In genomic region chr7:118488060-118488664, GRCm38 (mm10) we compare ENCODE assay signal across 10 mouse cellular contexts. TPM values are rescaled to one million over a fixed set of nuclear protein-coding genes. Genes with fewer than 3 reads are reported as not detected.
DNase-seq lines count a peak whose midpoint lies in the region; ATAC-seq and TF ChIP-seq lines count a peak whose summit lies in the region.
"Had no signal": no experiment of that assay in that cellular context is flagged by ENCODE, and none has a peak within 500 bp of the region (broad histone marks: within the 10 kb centered on the region; RNA-seq: fewer than 3 reads in every experiment).

No protein-coding gene starts in this region.

- H3K36me3 ChIP-seq in liver, adult 2 months (ENCODE audit: control insufficient read depth, insufficient read depth, low read length), result no peaks in the 10 kb centered on the region; the same call in 1 of the 2 replicates
- no peaks in the 10 kb centered on the region; the same call in 1 of the 2 replicates for H3K36me3 ChIP-seq in intestine, embryonic 15.5 days
- H3K36me3 ChIP-seq in small intestine, adult 2 months (ENCODE audit: control insufficient read depth, insufficient read depth, low read length), result peaks cover 18% of the 10 kb centered on the region

- peaks cover 9% of the 10 kb centered on the region for H3K4me1 ChIP-seq in liver, adult 2 months (ENCODE audit: control insufficient read depth, insufficient read depth, low read length)
- peaks cover 31% of the 10 kb centered on the region for H3K4me1 ChIP-seq in intestine, embryonic 15.5 days (replicated peaks)
- peaks cover 30% of the 10 kb centered on the region for H3K4me1 ChIP-seq in small intestine, adult 2 months (ENCODE audit: control insufficient read depth, insufficient read depth, insufficient read length, low read length)

- intact Hi-C loops in gastrocnemius, adult 2 months (cut with DNase I), result no loop called here
- intact Hi-C loops in left cerebral cortex, postnatal 25 days (cut with DNase I), result no loop called here

- peak overlapping the region; percentile 81 for H3K4me2 ChIP-seq in intestine, embryonic 15.5 days (replicated peaks)

- WGBS in liver, adult 2 months, result 55% methylated on average over 8 of the region's 8 CpGs
- WGBS in intestine, embryonic 15.5 days, result 28% methylated on average over 8 of the region's 8 CpGs
- WGBS in small intestine, adult 2 months, result 13% methylated on average over 8 of the region's 8 CpGs

- no peak for DNase-seq in gastrocnemius, adult 2 months
- no peak for DNase-seq in gastrocnemius, postnatal 10 days
- peak; percentile 23 for DNase-seq in liver, adult 2 months (ENCODE audit: extremely low read depth, low read depth, low spot score)
- no peak for DNase-seq in liver
- DNase-seq in left cerebral cortex, postnatal 25 days (ENCODE audit: low spot score in 2 of 2), result no peak
- DNase-seq: gastrocnemius, postnatal 25 days; layer of hippocampus, postnatal 36 days had no signal

- H3K79me2 ChIP-seq in liver, adult 2 months (ENCODE audit: control insufficient read depth, insufficient read depth, low read length), result 0 out of 2 replicates have a peak, but pooled peaks cover 4% of the 10 kb centered on the region

- no peak for TF ChIP-seq POLR2A in liver, adult 2 months (IDR thresholded peaks at IDR 0.05; ENCODE audit: extremely low read depth, insufficient read depth, low read length)
- TF ChIP-seq POLR2A in small intestine, adult 2 months (IDR thresholded peaks at IDR 0.05; ENCODE audit: low read depth, low read length), result no peak

- H3K27ac ChIP-seq in gastrocnemius, adult 2 months, result peak overlapping the region; percentile 96
- no peak overlapping the region for H3K27ac ChIP-seq in liver, adult 2 months (replicated peaks; ENCODE audit: insufficient read depth, low read depth, low read length)
- no peak overlapping the region for H3K27ac ChIP-seq in intestine, embryonic 15.5 days
- H3K27ac ChIP-seq in small intestine, adult 2 months (ENCODE audit: insufficient read depth, low read depth, low read length), result peak overlapping the region; percentile 17; the same call in 1 of the 2 replicates

- no peak overlapping the region for H3K9ac ChIP-seq in liver, adult 2 months (ENCODE audit: low read depth, low read length)
- peak overlapping the region; percentile 5; the same call in 1 of the 2 replicates for H3K9ac ChIP-seq in intestine, embryonic 15.5 days

- ATAC-seq in intestine, embryonic 15.5 days, result no peak
- no peak for ATAC-seq in activated CD4-positive, CD25-positive, alpha-beta regulatory T cell, adult 4 months

- TF ChIP-seq CTCF in gastrocnemius, adult 2 months (IDR thresholded peaks at IDR 0.05), result no peak; the same call in 1 of the 2 replicates
- no peak for TF ChIP-seq CTCF in liver, adult 2 months (IDR thresholded peaks at IDR 0.05; ENCODE audit: low read depth, low read length)
- TF ChIP-seq CTCF in small intestine, adult 2 months (IDR thresholded peaks at IDR 0.05; ENCODE audit: extremely low read depth, insufficient read length, insufficient replicate concordance, low read depth, low read length), result 0 out of 2 replicates have a peak, but pooled peaks have one; percentile 4

- peak overlapping the region; percentile 94 for H3K4me3 ChIP-seq in gastrocnemius, adult 2 months
- peak overlapping the region; percentile 9; the same call in 1 of the 2 replicates for H3K4me3 ChIP-seq in liver, adult 2 months (ENCODE audit: insufficient read depth, low read depth, low read length)
- H3K4me3 ChIP-seq in intestine, embryonic 15.5 days (replicated peaks), result no peak overlapping the region
- H3K4me3 ChIP-seq in small intestine, adult 2 months (ENCODE audit: low read depth, low read length), result peak overlapping the region; percentile 28

- no peaks in the 10 kb centered on the region for H3K9me3 ChIP-seq in intestine, embryonic 15.5 days

- H3K27me3 ChIP-seq in liver, adult 2 months (ENCODE audit: control insufficient read depth, insufficient read depth, low read length), result 0 out of 2 replicates have a peak, but pooled peaks cover 4% of the 10 kb centered on the region
- no peaks in the 10 kb centered on the region for H3K27me3 ChIP-seq in intestine, embryonic 15.5 days (replicated peaks)
- no peaks in the 10 kb centered on the region for H3K27me3 ChIP-seq in small intestine, adult 2 months (ENCODE audit: control insufficient read depth, insufficient read depth, low read length)

RNA-seq across cellular contexts. Expression of gene Itpripl2, which starts 3.6 kb away (rescaled TPM):
- total RNA-seq in gastrocnemius, adult 2 months (2021), result 1 to 10 TPM; 6.3 to 9.9 TPM
- total RNA-seq in gastrocnemius, postnatal 10 days (2021), result 10 to 100 TPM; 21.3 to 29.2 TPM
- 3.5 and 4.2 TPM in 2 replicates for total RNA-seq in liver, adult 2 months (2014; rRNA removed)
- 0.98 and 1.6 TPM in 2 replicates for polyA plus RNA-seq in liver, adult 2 months (2012; rRNA removed)
- 5.3 and 5.5 TPM in 2 replicates for polyA plus RNA-seq in intestine, embryonic 15.5 days (2015; fragmentation: Nextera tagmentation; extraction: Ambion mirVana)
- 12.4 and 31.6 TPM in 2 replicates for polyA plus RNA-seq in small intestine, adult 2 months (2012; rRNA removed)
- under 1 TPM; 0.25 to 0.32 TPM for polyA plus RNA-seq in activated CD4-positive, CD25-positive, alpha-beta regulatory T cell, adult 4 months (2017; shearing (Covaris generic))
- total RNA-seq in left cerebral cortex, postnatal 25 days (2021), result 1 to 10 TPM; 3.3 to 3.4 TPM

RNA-seq across cellular contexts. Expression of gene Syt17, which starts 40.1 kb away (rescaled TPM):
- total RNA-seq in gastrocnemius, adult 2 months (2021), result under 1 TPM; 0.41 to 0.61 TPM
- total RNA-seq in gastrocnemius, postnatal 10 days (2021), result 1 to 10 TPM; 1.4 to 2.2 TPM
- not detected in 2 replicates for total RNA-seq in liver, adult 2 months (2014; rRNA removed)
- not detected in 2 replicates for polyA plus RNA-seq in liver, adult 2 months (2012; rRNA removed)
- polyA plus RNA-seq in intestine, embryonic 15.5 days (2015; fragmentation: Nextera tagmentation; extraction: Ambion mirVana), result 6.5 and 7.0 TPM in 2 replicates
- polyA plus RNA-seq in small intestine, adult 2 months (2012; rRNA removed), result 1.7 and 2.9 TPM in 2 replicates
- polyA plus RNA-seq in activated CD4-positive, CD25-positive, alpha-beta regulatory T cell, adult 4 months (2017; shearing (Covaris generic)), result under 1 TPM in 1 of 2 experiments, not detected in 1; 0.24 TPM
- 10 to 100 TPM; 61.6 to 73.9 TPM for total RNA-seq in left cerebral cortex, postnatal 25 days (2021)

RNA-seq across cellular contexts. Expression of gene Coq7, which starts 45.0 kb away (rescaled TPM):
- 10 to 100 TPM; 46.0 to 75.6 TPM for total RNA-seq in gastrocnemius, adult 2 months (2021)
- 10 to 100 TPM; 61.9 to 80.5 TPM for total RNA-seq in gastrocnemius, postnatal 10 days (2021)
- total RNA-seq in liver, adult 2 months (2014; rRNA removed), result 40.1 and 51.7 TPM in 2 replicates
- polyA plus RNA-seq in liver, adult 2 months (2012; rRNA removed), result 37.4 and 41.5 TPM in 2 replicates
- polyA plus RNA-seq in intestine, embryonic 15.5 days (2015; fragmentation: Nextera tagmentation; extraction: Ambion mirVana), result 124 and 134 TPM in 2 replicates
- polyA plus RNA-seq in small intestine, adult 2 months (2012; rRNA removed), result 26.8 and 45.1 TPM in 2 replicates
- polyA plus RNA-seq in activated CD4-positive, CD25-positive, alpha-beta regulatory T cell, adult 4 months (2017; shearing (Covaris generic)), result 10 to 100 TPM; 13.4 to 15.6 TPM
- 10 to 100 TPM; 33.4 to 37.1 TPM for total RNA-seq in left cerebral cortex, postnatal 25 days (2021)

Comparison
In these comparisons a context has a peak if more than half of its experiments do, and no peak if none do; other contexts are left out.
1. H3K27ac ChIP-seq: peak in gastrocnemius, adult 2 months (single experiment) and small intestine, adult 2 months (single experiment); none in liver, adult 2 months (single experiment) and intestine, embryonic 15.5 days (single experiment).
2. RNA of gene Syt17, which starts 40.1 kb away (total RNA-seq): 61.6 to 73.9 TPM in left cerebral cortex, postnatal 25 days; 1.4 to 2.2 TPM in gastrocnemius, postnatal 10 days, 0.41 to 0.61 TPM in gastrocnemius, adult 2 months and not detected in liver, adult 2 months; every median in the first group is over 10 times any median in the second.